Mouse (Mus musculus): Measurements from ENCODE around the gene Rnf157. TPM values are rescaled to one million over a fixed set of nuclear protein-coding genes. Genes with fewer than 3 reads are reported as not detected.
A peak's percentile ranks its signal among the peaks of the same experiment; 100 is the strongest.

Rnf157 gene
- total RNA-seq, 1 experiment = 3.7 TPM

DNA sequence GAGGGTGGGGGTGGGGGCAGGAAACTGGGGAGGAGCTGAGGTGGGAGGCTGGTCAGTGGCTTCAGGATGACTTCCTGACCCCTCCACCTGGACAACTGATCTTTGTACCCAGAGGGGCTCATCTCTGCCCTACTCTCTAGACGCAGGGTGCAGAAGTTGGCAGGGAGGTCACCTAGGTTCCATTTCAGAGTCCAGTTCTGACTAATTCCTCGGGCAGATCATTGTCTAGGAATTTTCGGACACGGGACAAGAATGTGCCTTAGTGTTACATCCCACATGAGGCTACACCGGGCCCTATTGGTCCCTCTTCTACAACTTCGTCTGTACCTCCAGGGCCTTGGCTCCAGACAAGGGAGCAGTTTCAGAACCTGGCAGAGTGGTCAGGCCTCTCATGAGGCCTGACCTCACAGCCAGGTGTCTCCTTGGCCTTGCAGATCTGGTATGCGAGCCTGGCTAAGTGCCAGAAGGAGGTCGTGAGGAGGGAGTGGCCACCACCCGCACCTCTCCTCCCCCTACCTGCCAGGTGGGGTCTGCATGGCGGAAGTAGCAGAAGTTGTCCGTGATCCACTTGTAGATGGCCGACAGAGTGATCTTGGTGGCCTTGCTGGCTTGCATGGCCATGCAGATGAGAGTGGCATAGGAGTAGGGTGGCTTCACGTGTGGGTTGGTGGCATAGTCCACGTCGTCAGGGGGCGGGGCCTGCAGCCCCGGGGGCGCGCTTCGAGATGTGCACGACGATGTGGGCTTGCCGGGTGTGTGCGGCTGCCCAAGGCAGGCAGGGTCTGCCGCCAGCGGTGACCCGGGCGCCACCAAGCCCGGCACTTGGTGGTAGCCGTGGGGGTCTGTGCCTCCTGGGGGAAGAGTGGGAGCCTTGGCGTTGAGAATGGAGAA lies 79.1 kb downstream of the Rnf157 start:
- H3K27ac ChIP-seq (ENCODE audit: insufficient read depth, low read depth, low read length, poor library complexity, severe bottlenecking) = no peak overlapping the region
- in situ Hi-C loops (cut with MboI; ENCODE audit: low sequenced_read_pairs in 2 of 2, unreplicated experiment in 2 of 2) = no loop called here

DNA sequence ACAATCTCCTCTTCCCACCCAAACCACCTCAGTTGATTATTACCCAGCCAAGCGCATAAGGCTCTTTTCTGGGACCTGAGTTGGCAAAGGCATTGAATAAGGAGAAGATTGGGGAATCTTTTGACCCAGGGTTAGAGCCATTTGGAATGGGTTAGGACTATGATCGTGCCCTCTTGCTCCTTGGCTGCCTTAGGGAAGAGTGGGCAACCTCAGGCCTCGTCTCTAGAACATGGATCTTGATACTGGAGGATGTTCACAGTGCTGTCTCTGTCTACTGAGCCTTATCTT lies 79.9 kb downstream of the Rnf157 start:
- H3K9me3 ChIP-seq (ENCODE audit: control insufficient read depth, insufficient read depth, low read depth, low read length) = no peaks in the 10 kb centered on the region
- no peak for DNase-seq (ENCODE audit: low read depth, low spot score)
- H3K4me3 ChIP-seq (ENCODE audit: insufficient read depth in 1 of 2, low read depth in 1 of 2, low read length in 2 of 2, poor library complexity in 1 of 2, severe bottlenecking in 1 of 2) = no peak overlapping the region
- in situ Hi-C loops (cut with MboI; ENCODE audit: low sequenced_read_pairs in 2 of 2, unreplicated experiment in 2 of 2) = no loop called here
- peaks cover 11 to 50% of the 10 kb centered on the region in 2 experiments for H3K4me1 ChIP-seq (ENCODE audit: control insufficient read depth in 2 of 2, insufficient read depth in 2 of 2, low read length in 2 of 2, poor library complexity in 1 of 2)
- H3K27ac ChIP-seq (ENCODE audit: insufficient read depth, low read depth, low read length, poor library complexity, severe bottlenecking) = no peak overlapping the region
- no peaks in the 10 kb centered on the region for H3K36me3 ChIP-seq (ENCODE audit: control insufficient read depth, insufficient read depth, low read length, poor library complexity, severe bottlenecking)
- H3K9ac ChIP-seq (ENCODE audit: insufficient read depth, low read depth, low read length, poor library complexity, severe bottlenecking) = no peak overlapping the region
- no peak for TF ChIP-seq ZC3H11A (IDR thresholded peaks at IDR 0.05; ENCODE audit: borderline replicate concordance, low read depth, low read length)
- no peak for TF ChIP-seq HCFC1 (IDR thresholded peaks at IDR 0.05; ENCODE audit: borderline replicate concordance, insufficient read depth, low read length)
- no peak for TF ChIP-seq CHD2 (IDR thresholded peaks at IDR 0.05; ENCODE audit: low read depth, low read length)

More for the DNA sequence above, 79.1 kb downstream of the Rnf157 start:
- Histone ChIP-seq H3K4me3 (ENCODE audit: insufficient read depth in 1 of 2, low read depth in 1 of 2, low read length in 2 of 2, poor library complexity in 1 of 2, severe bottlenecking in 1 of 2) (peak overlapping the region; percentile 27 to 55; a peak in 3 of 4 replicates), H3K9ac (ENCODE audit: insufficient read depth, low read depth, low read length, poor library complexity, severe bottlenecking) (no peak overlapping the region), H3K4me1 (ENCODE audit: control insufficient read depth in 2 of 2, insufficient read depth in 2 of 2, low read length in 2 of 2, poor library complexity in 1 of 2) (peaks cover 6 to 47% of the 10 kb centered on the region in 2 experiments), H3K9me3 (ENCODE audit: control insufficient read depth, insufficient read depth, low read depth, low read length) (no peaks in the 10 kb centered on the region), H3K36me3 (ENCODE audit: control insufficient read depth, insufficient read depth, low read length, poor library complexity, severe bottlenecking) (no peaks in the 10 kb centered on the region)
- TF ChIP-seq ZC3H11A (IDR thresholded peaks at IDR 0.05; ENCODE audit: borderline replicate concordance, low read depth, low read length) (no peak), MAFK (IDR thresholded peaks at IDR 0.05; ENCODE audit: insufficient read depth, low read depth, low read length) (no peak), ZNF384 (IDR thresholded peaks at IDR 0.05; ENCODE audit: low read depth, low read length) (no peak), HCFC1 (IDR thresholded peaks at IDR 0.05; ENCODE audit: borderline replicate concordance, insufficient read depth, low read length) (no peak), CHD2 (IDR thresholded peaks at IDR 0.05; ENCODE audit: low read depth, low read length) (no peak)
- DNase-seq (ENCODE audit: low read depth, low spot score) = no peak

DNA sequence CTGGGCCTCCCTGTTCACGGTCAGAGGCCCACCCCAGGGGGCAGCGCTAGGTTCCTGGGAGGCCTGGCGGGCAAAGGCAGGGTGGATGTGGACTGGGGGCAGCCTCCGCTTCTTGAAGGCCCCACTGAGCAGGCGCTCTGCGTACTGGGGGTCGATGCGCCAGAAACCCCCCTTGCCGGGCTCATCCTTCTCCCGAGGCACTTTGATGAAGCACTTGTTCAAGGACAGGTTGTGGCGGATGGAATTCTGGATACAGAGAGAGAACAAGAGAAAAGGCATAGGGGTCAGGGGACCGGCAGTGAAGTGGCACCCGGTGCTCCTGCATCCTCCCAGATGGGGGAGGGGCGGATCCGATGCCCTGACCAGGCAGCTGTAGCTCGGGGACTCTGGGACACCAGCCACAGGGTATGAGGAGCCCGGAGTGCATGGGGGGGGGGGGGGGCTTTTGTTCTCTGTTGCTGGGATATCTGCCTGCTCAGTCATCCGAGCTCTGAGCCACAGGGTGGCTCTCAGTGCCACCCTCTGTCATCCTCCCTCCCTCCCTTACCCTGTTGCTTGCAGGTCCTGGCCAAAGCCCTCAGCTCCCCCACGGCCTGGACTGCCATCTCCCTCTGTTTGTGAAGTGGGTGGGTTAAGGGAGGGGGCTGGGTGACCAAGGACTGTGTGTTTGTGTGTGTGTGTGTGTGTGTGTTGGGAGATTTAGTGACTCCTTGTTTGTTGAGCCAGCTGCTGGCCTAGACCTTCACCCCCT lies 80.4 kb downstream of the Rnf157 start:
- DNase-seq (ENCODE audit: low read depth, low spot score) = no peak
- no peak overlapping the region for H3K4me3 ChIP-seq (ENCODE audit: insufficient read depth in 1 of 2, low read depth in 1 of 2, low read length in 2 of 2, poor library complexity in 1 of 2, severe bottlenecking in 1 of 2)
- peak overlapping the region; percentile 8; the same call in 1 of the 2 replicates for H3K9ac ChIP-seq (ENCODE audit: insufficient read depth, low read depth, low read length, poor library complexity, severe bottlenecking)
- H3K36me3 ChIP-seq (ENCODE audit: control insufficient read depth, insufficient read depth, low read length, poor library complexity, severe bottlenecking) = no peaks in the 10 kb centered on the region
- H3K27ac ChIP-seq (ENCODE audit: insufficient read depth, low read depth, low read length, poor library complexity, severe bottlenecking) = 0 out of 2 replicates have a peak overlapping the region, but pooled peaks have one; percentile 12
- TF ChIP-seq HCFC1 (IDR thresholded peaks at IDR 0.05; ENCODE audit: borderline replicate concordance, insufficient read depth, low read length) (no peak), CHD2 (IDR thresholded peaks at IDR 0.05; ENCODE audit: low read depth, low read length) (no peak), ZNF384 (IDR thresholded peaks at IDR 0.05; ENCODE audit: low read depth, low read length) (no peak), ZC3H11A (IDR thresholded peaks at IDR 0.05; ENCODE audit: borderline replicate concordance, low read depth, low read length) (no peak)
- no peaks in the 10 kb centered on the region for H3K9me3 ChIP-seq (ENCODE audit: control insufficient read depth, insufficient read depth, low read depth, low read length)
- peaks cover 11 to 55% of the 10 kb centered on the region in 2 experiments for H3K4me1 ChIP-seq (ENCODE audit: control insufficient read depth in 2 of 2, insufficient read depth in 2 of 2, low read length in 2 of 2, poor library complexity in 1 of 2)
- in situ Hi-C loops (cut with MboI; ENCODE audit: low sequenced_read_pairs in 2 of 2, unreplicated experiment in 2 of 2) = no loop called here

DNA sequence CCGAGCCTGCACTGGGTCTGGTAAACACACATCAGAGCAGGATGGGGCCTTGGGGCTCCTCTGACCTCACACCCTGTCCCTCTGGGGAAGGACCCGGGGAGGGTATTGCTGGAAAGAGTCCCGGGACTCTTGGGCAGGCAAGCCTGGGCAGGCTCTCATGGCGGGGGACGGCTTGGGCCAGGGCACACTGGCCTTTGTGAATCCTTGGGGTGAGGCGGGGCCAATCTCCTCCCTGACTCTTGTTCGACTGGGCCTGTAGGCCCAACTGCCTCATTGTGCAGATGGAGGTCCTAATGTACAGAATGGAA lies 82.7 kb downstream of the Rnf157 start:
- 0 out of 2 replicates have a peak overlapping the region, but pooled peaks have one; percentile 34 for H3K9ac ChIP-seq (ENCODE audit: insufficient read depth, low read depth, low read length, poor library complexity, severe bottlenecking)
- H3K4me1 ChIP-seq (ENCODE audit: control insufficient read depth in 2 of 2, insufficient read depth in 2 of 2, low read length in 2 of 2, poor library complexity in 1 of 2) = peaks cover 15 to 76% of the 10 kb centered on the region in 2 experiments
- peak overlapping the region; percentile 64 for H3K27ac ChIP-seq (ENCODE audit: insufficient read depth, low read depth, low read length, poor library complexity, severe bottlenecking)
- no peak for DNase-seq (ENCODE audit: low read depth, low spot score)
- no peaks in the 10 kb centered on the region for H3K36me3 ChIP-seq (ENCODE audit: control insufficient read depth, insufficient read depth, low read length, poor library complexity, severe bottlenecking)
- in situ Hi-C loops (cut with MboI; ENCODE audit: low sequenced_read_pairs in 2 of 2, unreplicated experiment in 2 of 2) = no loop called here
- no peak overlapping the region for H3K4me3 ChIP-seq (ENCODE audit: insufficient read depth in 1 of 2, low read depth in 1 of 2, low read length in 2 of 2, poor library complexity in 1 of 2, severe bottlenecking in 1 of 2)
- no peaks in the 10 kb centered on the region for H3K9me3 ChIP-seq (ENCODE audit: control insufficient read depth, insufficient read depth, low read depth, low read length)
- no peak for TF ChIP-seq MAFK (IDR thresholded peaks at IDR 0.05; ENCODE audit: insufficient read depth, low read depth, low read length)
- no peak for TF ChIP-seq HCFC1 (IDR thresholded peaks at IDR 0.05; ENCODE audit: borderline replicate concordance, insufficient read depth, low read length)
- no peak for TF ChIP-seq CHD2 (IDR thresholded peaks at IDR 0.05; ENCODE audit: low read depth, low read length)
- no peak for TF ChIP-seq ZC3H11A (IDR thresholded peaks at IDR 0.05; ENCODE audit: borderline replicate concordance, low read depth, low read length)
- no peak for TF ChIP-seq ZNF384 (IDR thresholded peaks at IDR 0.05; ENCODE audit: low read depth, low read length)

All from ES-E14 (cell line).